Mouse (Mus musculus) intestine, postnatal 0 days (tissue): ENCODE measurements around the gene Gm20458. TPM values are rescaled to one million over a fixed set of nuclear protein-coding genes. Genes with fewer than 3 reads are reported as not detected.

Source experiments
- ATAC-seq: fragments of 200-750 bp; cut with Nextera tagmentation; 2 replicates; pipeline ENCODE4 v1.8.0; 2017; ENCODE audit warnings: mild to moderate bottlenecking, moderate TSS enrichment, moderate library complexity
- H3K27ac ChIP-seq: fragments of 300-500 bp; sonication (generic); 2 replicates; pipeline ENCODE4 v1.5.1; 2014; ENCODE audit warnings: mild to moderate bottlenecking, low read depth, low read length, moderate library complexity
- H3K27me3 ChIP-seq: fragments of 300-500 bp; sonication (generic); replicated peaks from 2 replicates; pipeline ENCODE4 v1.6.1; 2014; ENCODE audit warnings: low read length, mixed read lengths; ENCODE audit not compliant: control insufficient read depth, insufficient read depth
- H3K36me3 ChIP-seq: fragments of 300-500 bp; sonication (generic); 2 replicates; pipeline ENCODE4 v1.6.1; 2014; ENCODE audit warnings: mild to moderate bottlenecking, moderate library complexity; ENCODE audit not compliant: control insufficient read depth, insufficient read depth
- H3K4me1 ChIP-seq: fragments of 300-500 bp; sonication (generic); replicated peaks from 2 replicates; pipeline ENCODE4 v1.6.1; 2014; ENCODE audit warnings: antibody characterized with exemption, low read length, mixed read lengths; ENCODE audit not compliant: control insufficient read depth, insufficient read depth
- H3K4me2 ChIP-seq: fragments of 300-500 bp; sonication (generic); replicated peaks from 2 replicates; pipeline ENCODE4 v1.6.1; 2014; ENCODE audit warnings: low read depth, mild to moderate bottlenecking, moderate library complexity
- H3K4me3 ChIP-seq: fragments of 300-500 bp; sonication (generic); 2 replicates; pipeline ENCODE4 v1.5.1; 2014; ENCODE audit warnings: low read depth, low read length
- H3K9ac ChIP-seq: fragments of 300-500 bp; sonication (generic); 2 replicates; pipeline ENCODE4 v1.6.1; 2014; ENCODE audit warnings: mild to moderate bottlenecking, low read depth, low read length
- H3K9me3 ChIP-seq: fragments of 300-500 bp; sonication (generic); 2 replicates; pipeline ENCODE4 v1.6.1; 2016; ENCODE audit warnings: mixed run types; ENCODE audit not compliant: control insufficient read depth
- CTCF ChIP-seq: sonication (generic); IDR thresholded peaks from 2 replicates; pipeline ENCODE4 v1.5.1; 2016; ENCODE audit warnings: low read depth, mild to moderate bottlenecking, control low read depth, antibody characterized with exemption, moderate library complexity
- WGBS: fragments of 180-500 bp; shearing (Covaris S2); extraction: QIAGEN DNeasy Blood & Tissue Kit; methylation state at CpG from one replicate; pipeline ENCODE4 v1.1.7; 2014; 5-methylcytosine and 5-hydroxymethylcytosine counted together
- polyA plus RNA-seq: library from polyadenylated mRNA; unstranded; fragments of >200 nt; fragmentation: Nextera tagmentation; extraction: Ambion mirVana; gene quantifications from 2 replicates; pipeline ENCODE4 v1.2.1, GENCODE M21; 2015

Gm20458 gene
- polyA plus RNA-seq, 1 experiment from 2014 or later = 21.4 TPM

- H3K4me2 ChIP-seq = no peak overlapping the region
- H3K4me3 ChIP-seq = no peak overlapping the region
- no peaks in the 10 kb centered on the region for H3K27me3 ChIP-seq
- no peaks in the 10 kb centered on the region for H3K9me3 ChIP-seq
- no peaks in the 10 kb centered on the region for H3K36me3 ChIP-seq
- peaks cover 3% of the 10 kb centered on the region; the same call in 1 of the 2 replicates for H3K4me1 ChIP-seq
- TF ChIP-seq CTCF = no peak
- no peak for ATAC-seq
- 75% methylated on average over 3 of the region's 3 CpGs for WGBS
- no peak overlapping the region for H3K9ac ChIP-seq
- H3K27ac ChIP-seq = no peak overlapping the region
Measured at GRCm38 (mm10) chr2:164446086-164446469, 14.7 kb upstream of the Gm20458 start.

GRCm38 (mm10) chr2:164448140-164448539, 12.6 kb upstream of the Gm20458 start:
- 92% methylated on average over 1 of the region's 1 CpGs for WGBS
- H3K4me1 ChIP-seq = peaks cover 3% of the 10 kb centered on the region; the same call in 1 of the 2 replicates
- ATAC-seq = no peak
- no peak overlapping the region for H3K9ac ChIP-seq
- no peak overlapping the region for H3K27ac ChIP-seq
- no peak for TF ChIP-seq CTCF
- no peak overlapping the region for H3K4me2 ChIP-seq
- no peaks in the 10 kb centered on the region for H3K9me3 ChIP-seq
- no peaks in the 10 kb centered on the region for H3K27me3 ChIP-seq
- no peaks in the 10 kb centered on the region for H3K36me3 ChIP-seq
- H3K4me3 ChIP-seq = no peak overlapping the region

GRCm38 (mm10) chr2:164448921-164449320, 11.8 kb upstream of the Gm20458 start:
- ATAC-seq = no peak
- TF ChIP-seq CTCF = no peak

GRCm38 (mm10) chr2:164449341-164450042, 11.3 kb upstream of the Gm20458 start:
- no peak for TF ChIP-seq CTCF
- H3K9ac ChIP-seq = no peak overlapping the region
- WGBS = 60% methylated on average over 14 of the region's 14 CpGs
- H3K4me1 ChIP-seq = peaks cover 4% of the 10 kb centered on the region
- H3K4me2 ChIP-seq = no peak overlapping the region
- no peak overlapping the region for H3K27ac ChIP-seq
- no peak overlapping the region for H3K4me3 ChIP-seq
- no peaks in the 10 kb centered on the region for H3K27me3 ChIP-seq
- H3K9me3 ChIP-seq = no peaks in the 10 kb centered on the region
- ATAC-seq = no peak
- H3K36me3 ChIP-seq = no peaks in the 10 kb centered on the region

More at GRCm38 (mm10) chr2:164448921-164449320, 11.8 kb upstream of the Gm20458 start:
- H3K4me1 ChIP-seq = peaks cover 4% of the 10 kb centered on the region; the same call in 1 of the 2 replicates
- no peaks in the 10 kb centered on the region for H3K9me3 ChIP-seq
- H3K27ac ChIP-seq = no peak overlapping the region
- no peaks in the 10 kb centered on the region for H3K36me3 ChIP-seq
- H3K4me2 ChIP-seq = no peak overlapping the region
- no peak overlapping the region for H3K4me3 ChIP-seq
- no peak overlapping the region for H3K9ac ChIP-seq
- H3K27me3 ChIP-seq = no peaks in the 10 kb centered on the region
- WGBS = 46% methylated on average over 5 of the region's 5 CpGs

GRCm38 (mm10) chr2:164452000-164452676, 8.6 kb upstream of the Gm20458 start:
- ATAC-seq = no peak
- Histone ChIP-seq H3K4me1 (peaks cover 16% of the 10 kb centered on the region), H3K4me3 (no peak overlapping the region), H3K36me3 (no peaks in the 10 kb centered on the region), H3K27me3 (no peaks in the 10 kb centered on the region), H3K9ac (no peak overlapping the region), H3K9me3 (no peaks in the 10 kb centered on the region), H3K4me2 (no peak overlapping the region), H3K27ac (no peak overlapping the region)
- TF ChIP-seq CTCF = 0 out of 2 replicates have a peak, but pooled peaks have one; percentile 20
- 55% methylated on average over 12 of the region's 13 CpGs for WGBS

- no peaks in the 10 kb centered on the region for H3K9me3 ChIP-seq
- TF ChIP-seq CTCF = no peak
- no peak overlapping the region for H3K4me3 ChIP-seq
- 69% methylated on average over 14 of the region's 14 CpGs for WGBS
- H3K4me1 ChIP-seq = peaks cover 16% of the 10 kb centered on the region
- no peak overlapping the region for H3K9ac ChIP-seq
- no peak overlapping the region for H3K4me2 ChIP-seq
- H3K27ac ChIP-seq = no peak overlapping the region
- no peaks in the 10 kb centered on the region for H3K27me3 ChIP-seq
- ATAC-seq = no peak
- no peaks in the 10 kb centered on the region for H3K36me3 ChIP-seq
Measured at GRCm38 (mm10) chr2:164453047-164453757, 7.6 kb upstream of the Gm20458 start.
